Mouse (Mus musculus) neural tube, embryonic 13.5 days (tissue): Measurements from ENCODE around the gene Scn5a. TPM values are rescaled to one million over a fixed set of nuclear protein-coding genes. Genes with fewer than 3 reads are reported as not detected.

Source experiments
- ATAC-seq: fragments of 200-750 bp; cut with Nextera tagmentation; 2 replicates; pipeline ENCODE4 v1.8.0; 2017; ENCODE audit warnings: low read depth, mild to moderate bottlenecking, moderate TSS enrichment, moderate library complexity
- H3K27ac ChIP-seq: fragments of 300-500 bp; sonication (generic); replicated peaks from 2 replicates; pipeline ENCODE4 v1.5.1; 2015; ENCODE audit warnings: moderate library complexity, mild to moderate bottlenecking, inconsistent platforms
- H3K27me3 ChIP-seq: fragments of 300-500 bp; sonication (generic); 2 replicates; pipeline ENCODE4 v1.6.1; 2015; ENCODE audit warnings: mild to moderate bottlenecking, inconsistent platforms
- H3K36me3 ChIP-seq: fragments of 300-500 bp; sonication (generic); 2 replicates; pipeline ENCODE4 v1.6.1; 2015; ENCODE audit warnings: mild to moderate bottlenecking, inconsistent platforms
- H3K4me1 ChIP-seq: fragments of 300-500 bp; sonication (generic); replicated peaks from 2 replicates; pipeline ENCODE4 v1.6.1; 2015; ENCODE audit warnings: inconsistent platforms
- H3K4me2 ChIP-seq: fragments of 300-500 bp; sonication (generic); 2 replicates; pipeline ENCODE4 v1.6.1; 2015; ENCODE audit warnings: inconsistent platforms, mild to moderate bottlenecking, moderate library complexity
- H3K4me3 ChIP-seq: fragments of 300-500 bp; sonication (generic); 2 replicates; pipeline ENCODE4 v1.5.1; 2015; ENCODE audit warnings: mild to moderate bottlenecking, inconsistent platforms
- H3K9ac ChIP-seq: fragments of 300-500 bp; sonication (generic); 2 replicates; pipeline ENCODE4 v1.6.1; 2015; ENCODE audit warnings: moderate library complexity, mild to moderate bottlenecking, inconsistent platforms
- H3K9me3 ChIP-seq: fragments of 300-500 bp; sonication (generic); 2 replicates; pipeline ENCODE4 v1.6.1; 2016; ENCODE audit warnings: inconsistent platforms
- WGBS: fragments of 180-500 bp; shearing (Covaris S2); methylation state at CpG from one replicate; pipeline ENCODE4 v1.1.7; 2015; 5-methylcytosine and 5-hydroxymethylcytosine counted together
- polyA plus RNA-seq: library from polyadenylated mRNA; unstranded; fragments of >200 nt; fragmentation: Nextera tagmentation; extraction: Ambion mirVana; gene quantifications from 2 replicates; pipeline ENCODE4 v1.2.1, GENCODE M21; 2015

Gene Scn5a
- polyA plus RNA-seq = 0.95 and 1.1 TPM in 2 replicates

- Histone ChIP-seq H3K9me3 (no peaks in the 10 kb centered on the region), H3K27ac (no peak within 1 kb of the TSS), H3K36me3 (no peaks in the 10 kb centered on the region), H3K4me2 (peak within 1 kb of the TSS; percentile 82), H3K4me1 (peaks cover 14% of the 10 kb centered on the region), H3K27me3 (peaks cover 95% of the 10 kb centered on the region), H3K4me3 (peak within 1 kb of the TSS; percentile 51), H3K9ac (peak within 1 kb of the TSS; percentile 70)
- no peak; the same call in 1 of the 2 replicates for ATAC-seq
- under 1% methylated on average over 74 of the region's 99 CpGs for WGBS
Observed at GRCm38 (mm10) chr9:119578636-119579438, at the start of gene Scn5a. Gene Scn5a, minus strand, starts transcription at chr9:119579016.

GRCm38 (mm10) chr9:119627227-119627626, 48.4 kb upstream of the Scn5a start:
- no peaks in the 10 kb centered on the region for H3K36me3 ChIP-seq
- H3K27ac ChIP-seq = no peak overlapping the region
- no peak overlapping the region for H3K4me2 ChIP-seq
- ATAC-seq = no peak
- 79% methylated on average over 6 of the region's 6 CpGs for WGBS
- H3K27me3 ChIP-seq = no peaks in the 10 kb centered on the region
- peaks cover 23% of the 10 kb centered on the region for H3K4me1 ChIP-seq
- no peak overlapping the region for H3K4me3 ChIP-seq
- peaks cover 4% of the 10 kb centered on the region; the same call in 1 of the 2 replicates for H3K9me3 ChIP-seq
- no peak overlapping the region for H3K9ac ChIP-seq

- no peak overlapping the region for H3K9ac ChIP-seq
- H3K9me3 ChIP-seq = peaks cover 4% of the 10 kb centered on the region; the same call in 1 of the 2 replicates
- no peak for ATAC-seq
- WGBS = 90% methylated on average over 4 of the region's 4 CpGs
- no peaks in the 10 kb centered on the region for H3K36me3 ChIP-seq
- no peaks in the 10 kb centered on the region for H3K27me3 ChIP-seq
- H3K4me2 ChIP-seq = no peak overlapping the region
- no peak overlapping the region for H3K4me3 ChIP-seq
- no peak overlapping the region for H3K27ac ChIP-seq
- H3K4me1 ChIP-seq = peaks cover 9% of the 10 kb centered on the region
Observed at GRCm38 (mm10) chr9:119624151-119624550, 45.3 kb upstream of the Scn5a start.

- Histone ChIP-seq H3K9me3 (no peaks in the 10 kb centered on the region), H3K36me3 (no peaks in the 10 kb centered on the region), H3K27me3 (no peaks in the 10 kb centered on the region), H3K9ac (no peak overlapping the region), H3K4me2 (no peak overlapping the region), H3K27ac (no peak overlapping the region), H3K4me1 (no peaks in the 10 kb centered on the region), H3K4me3 (no peak overlapping the region)
- ATAC-seq = no peak
- 84% methylated on average over 6 of the region's 6 CpGs for WGBS
Observed at GRCm38 (mm10) chr9:119614798-119615197, 36.0 kb upstream of the Scn5a start.

- H3K4me1 ChIP-seq = no peaks in the 10 kb centered on the region
- no peaks in the 10 kb centered on the region for H3K36me3 ChIP-seq
- no peak overlapping the region for H3K4me3 ChIP-seq
- H3K9ac ChIP-seq = no peak overlapping the region
- H3K9me3 ChIP-seq = no peaks in the 10 kb centered on the region
- ATAC-seq = no peak
- no peaks in the 10 kb centered on the region for H3K27me3 ChIP-seq
- WGBS = 87% methylated on average over 7 of the region's 7 CpGs
- no peak overlapping the region for H3K27ac ChIP-seq
- H3K4me2 ChIP-seq = no peak overlapping the region
Observed at GRCm38 (mm10) chr9:119610563-119611166, 31.8 kb upstream of the Scn5a start.

- Histone ChIP-seq H3K4me2 (no peak overlapping the region), H3K4me3 (no peak overlapping the region), H3K36me3 (no peaks in the 10 kb centered on the region), H3K27ac (no peak overlapping the region), H3K27me3 (no peaks in the 10 kb centered on the region), H3K9ac (no peak overlapping the region), H3K4me1 (no peaks in the 10 kb centered on the region), H3K9me3 (no peaks in the 10 kb centered on the region)
- no peak for ATAC-seq
- WGBS = 92% methylated on average over 5 of the region's 5 CpGs
Observed at GRCm38 (mm10) chr9:119606906-119607305, 28.1 kb upstream of the Scn5a start.

GRCm38 (mm10) chr9:119604607-119605006, 25.8 kb upstream of the Scn5a start:
- Histone ChIP-seq H3K36me3 (no peaks in the 10 kb centered on the region), H3K9me3 (peaks cover 6% of the 10 kb centered on the region; the same call in 1 of the 2 replicates), H3K4me1 (no peaks in the 10 kb centered on the region), H3K4me2 (no peak overlapping the region), H3K27ac (no peak overlapping the region), H3K27me3 (no peaks in the 10 kb centered on the region), H3K4me3 (no peak overlapping the region), H3K9ac (no peak overlapping the region)
- 82% methylated on average over 8 of the region's 8 CpGs for WGBS
- no peak for ATAC-seq

GRCm38 (mm10) chr9:119598501-119598900, 19.7 kb upstream of the Scn5a start:
- no peak for ATAC-seq
- Histone ChIP-seq H3K9ac (no peak overlapping the region), H3K4me2 (no peak overlapping the region), H3K9me3 (peaks cover 6% of the 10 kb centered on the region; the same call in 1 of the 2 replicates), H3K27ac (no peak overlapping the region), H3K4me1 (no peaks in the 10 kb centered on the region), H3K36me3 (no peaks in the 10 kb centered on the region), H3K27me3 (no peaks in the 10 kb centered on the region), H3K4me3 (no peak overlapping the region)
- WGBS = 90% methylated on average over 10 of the region's 10 CpGs

GRCm38 (mm10) chr9:119597332-119597731, 18.5 kb upstream of the Scn5a start:
- Histone ChIP-seq H3K36me3 (no peaks in the 10 kb centered on the region), H3K27me3 (no peaks in the 10 kb centered on the region), H3K4me1 (no peaks in the 10 kb centered on the region), H3K4me2 (no peak overlapping the region), H3K4me3 (no peak overlapping the region), H3K9ac (no peak overlapping the region), H3K9me3 (peaks cover 6% of the 10 kb centered on the region; the same call in 1 of the 2 replicates), H3K27ac (no peak overlapping the region)
- no peak for ATAC-seq
- 79% methylated on average over 8 of the region's 8 CpGs for WGBS

- Histone ChIP-seq H3K9me3 (no peaks in the 10 kb centered on the region), H3K36me3 (no peaks in the 10 kb centered on the region), H3K4me1 (0 out of 2 replicates have a peak, but pooled peaks cover 4% of the 10 kb centered on the region), H3K27ac (no peak overlapping the region), H3K9ac (no peak overlapping the region), H3K27me3 (peaks cover 28% of the 10 kb centered on the region), H3K4me2 (no peak overlapping the region), H3K4me3 (no peak overlapping the region)
- WGBS = 90% methylated on average over 8 of the region's 8 CpGs
- no peak for ATAC-seq
Observed at GRCm38 (mm10) chr9:119589592-119589991, 10.8 kb upstream of the Scn5a start.

- WGBS = 38% methylated on average over 26 of the region's 26 CpGs
- Histone ChIP-seq H3K9me3 (no peaks in the 10 kb centered on the region), H3K4me3 (no peak overlapping the region), H3K4me2 (peak overlapping the region; percentile 2; the same call in 1 of the 2 replicates), H3K27ac (no peak overlapping the region), H3K27me3 (peaks cover 35% of the 10 kb centered on the region), H3K9ac (no peak overlapping the region), H3K36me3 (no peaks in the 10 kb centered on the region), H3K4me1 (0 out of 2 replicates have a peak, but pooled peaks cover 4% of the 10 kb centered on the region)
- no peak for ATAC-seq
Observed at GRCm38 (mm10) chr9:119588763-119589449, 10.1 kb upstream of the Scn5a start.

GRCm38 (mm10) chr9:119580668-119581067, 1.9 kb upstream of the Scn5a start:
- Histone ChIP-seq H3K4me2 (no peak overlapping the region), H3K4me1 (peaks cover 14% of the 10 kb centered on the region), H3K4me3 (no peak overlapping the region), H3K9ac (no peak overlapping the region), H3K9me3 (no peaks in the 10 kb centered on the region), H3K27me3 (peaks cover 95% of the 10 kb centered on the region), H3K36me3 (no peaks in the 10 kb centered on the region), H3K27ac (no peak overlapping the region)
- no peak for ATAC-seq
- WGBS = 0% methylated on average over 6 of the region's 6 CpGs
